Mouse (Mus musculus) ES-E14 (cell line): ENCODE results near the gene Scg3.

Source experiments
- CHD2 ChIP-seq: IDR thresholded peaks from 2 replicates; pipeline ENCODE4 v1.6.1; 2014; ENCODE audit warnings: mild to moderate bottlenecking, low read depth, low read length, inconsistent platforms
- MAFK ChIP-seq: IDR thresholded peaks from 2 replicates; pipeline ENCODE4 v1.6.1; 2014; ENCODE audit warnings: mild to moderate bottlenecking, low read depth, low read length, inconsistent platforms; ENCODE audit not compliant: insufficient read depth
- ZC3H11A ChIP-seq: IDR thresholded peaks from 2 replicates; pipeline ENCODE4 v1.6.1; 2012; ENCODE audit warnings: low read depth, mild to moderate bottlenecking, inconsistent platforms, low read length, borderline replicate concordance

DNA sequence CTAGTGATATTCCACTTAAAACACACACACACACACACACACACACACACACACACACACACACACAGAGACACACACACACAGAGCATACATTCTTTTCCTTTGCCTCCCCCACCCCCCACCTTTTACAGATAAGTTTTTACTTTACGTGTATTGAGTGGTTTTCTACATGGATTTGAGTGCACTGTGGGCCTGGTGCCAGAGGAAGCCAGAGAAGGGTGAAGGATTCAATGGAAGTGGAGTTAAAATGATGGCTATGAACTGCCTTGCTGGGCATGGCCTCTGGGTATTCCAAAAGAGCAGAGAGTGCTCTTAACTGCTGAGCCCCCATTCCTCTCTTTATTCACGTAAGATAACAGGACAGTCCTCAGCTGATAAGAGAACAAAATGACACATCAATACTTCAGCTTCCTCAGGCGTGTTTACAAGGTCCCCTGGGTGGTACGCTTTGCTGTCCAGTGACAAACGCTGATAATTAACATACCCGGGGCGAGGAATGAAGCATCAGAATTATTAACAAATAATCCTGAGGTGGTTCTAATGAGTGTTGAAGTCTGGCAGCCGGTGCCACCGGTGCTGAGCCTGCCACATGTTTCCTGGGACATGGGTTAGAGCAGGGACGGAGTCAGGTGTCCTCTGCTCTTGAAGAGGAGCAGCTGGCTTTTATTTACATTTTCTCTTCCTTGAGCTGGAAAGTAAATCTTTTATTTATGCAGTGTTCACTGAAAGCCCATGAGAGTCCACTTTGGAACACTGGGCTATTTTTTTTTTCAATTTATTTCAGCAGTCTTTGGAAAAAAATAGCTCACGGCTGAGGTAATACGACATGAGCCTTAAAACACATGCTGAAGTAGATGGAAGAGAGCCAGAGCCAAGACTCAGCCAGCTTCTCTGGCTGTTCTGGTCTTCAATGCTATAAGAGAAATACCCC is 29.6 kb downstream of the Scg3 start:
- TF ChIP-seq MAFK (no peak), CHD2 (no peak), ZC3H11A (no peak)
